Mouse (Mus musculus): Measurements from ENCODE around the gene Cnpy2. TPM values are rescaled to one million over a fixed set of nuclear protein-coding genes. Genes with fewer than 3 reads are reported as not detected.

Gene Cnpy2
- polyA plus RNA-seq, 1 experiment from 2014 or later, result 347 TPM

- Histone ChIP-seq H3K27ac (ENCODE audit: low read depth, low read length) (peak overlapping the region; percentile 90), H3K9ac (ENCODE audit: low read depth, low read length) (peak overlapping the region; percentile 73), H3K4me2 (replicated peaks; ENCODE audit: low read depth, low read length) (peak overlapping the region; percentile 86), H3K9me3 (ENCODE audit: control insufficient read depth, low read length) (no peaks in the 10 kb centered on the region), H3K36me3 (ENCODE audit: control insufficient read depth, insufficient read depth, low read length) (peaks cover 3% of the 10 kb centered on the region), H3K27me3 (ENCODE audit: control insufficient read depth, insufficient read depth, low read length) (no peaks in the 10 kb centered on the region), H3K4me3 (ENCODE audit: low read length) (peak overlapping the region; percentile 70), H3K4me1 (ENCODE audit: control insufficient read depth, insufficient read depth, low read length) (peaks cover 7% of the 10 kb centered on the region)
- 4% methylated on average over 9 of the region's 9 CpGs for WGBS
- ATAC-seq (ENCODE audit: low FRiP score, low TSS enrichment), result no peak
Measured at GRCm38 (mm10) chr10:128369218-128369543, 46.9 kb downstream of the Cnpy2 start.

GRCm38 (mm10) chr10:128369599-128369998, 47.3 kb downstream of the Cnpy2 start:
- H3K4me2 ChIP-seq (replicated peaks; ENCODE audit: low read depth, low read length), result peak overlapping the region; percentile 86
- no peaks in the 10 kb centered on the region for H3K27me3 ChIP-seq (ENCODE audit: control insufficient read depth, insufficient read depth, low read length)
- ATAC-seq (ENCODE audit: low FRiP score, low TSS enrichment), result no peak
- H3K4me3 ChIP-seq (ENCODE audit: low read length), result peak overlapping the region; percentile 70
- peak overlapping the region; percentile 90; the same call in 1 of the 2 replicates for H3K27ac ChIP-seq (ENCODE audit: low read depth, low read length)
- 82% methylated on average over 6 of the region's 6 CpGs for WGBS
- H3K4me1 ChIP-seq (ENCODE audit: control insufficient read depth, insufficient read depth, low read length), result peaks cover 7% of the 10 kb centered on the region
- H3K9me3 ChIP-seq (ENCODE audit: control insufficient read depth, low read length), result no peaks in the 10 kb centered on the region
- no peaks in the 10 kb centered on the region; the same call in 1 of the 2 replicates for H3K36me3 ChIP-seq (ENCODE audit: control insufficient read depth, insufficient read depth, low read length)
- H3K9ac ChIP-seq (ENCODE audit: low read depth, low read length), result peak overlapping the region; percentile 73; the same call in 1 of the 2 replicates

- Histone ChIP-seq H3K4me2 (replicated peaks; ENCODE audit: low read depth, low read length) (no peak overlapping the region), H3K27me3 (ENCODE audit: control insufficient read depth, insufficient read depth, low read length) (no peaks in the 10 kb centered on the region), H3K36me3 (ENCODE audit: control insufficient read depth, insufficient read depth, low read length) (no peaks in the 10 kb centered on the region; the same call in 1 of the 2 replicates), H3K9me3 (ENCODE audit: control insufficient read depth, low read length) (no peaks in the 10 kb centered on the region), H3K4me1 (ENCODE audit: control insufficient read depth, insufficient read depth, low read length) (peaks cover 7% of the 10 kb centered on the region), H3K4me3 (ENCODE audit: low read length) (no peak overlapping the region), H3K9ac (ENCODE audit: low read depth, low read length) (no peak overlapping the region), H3K27ac (ENCODE audit: low read depth, low read length) (no peak overlapping the region)
- 61% methylated on average over 5 of the region's 6 CpGs for WGBS
- no peak for ATAC-seq (ENCODE audit: low FRiP score, low TSS enrichment)
Measured at GRCm38 (mm10) chr10:128370021-128370420, 47.8 kb downstream of the Cnpy2 start.

DNA sequence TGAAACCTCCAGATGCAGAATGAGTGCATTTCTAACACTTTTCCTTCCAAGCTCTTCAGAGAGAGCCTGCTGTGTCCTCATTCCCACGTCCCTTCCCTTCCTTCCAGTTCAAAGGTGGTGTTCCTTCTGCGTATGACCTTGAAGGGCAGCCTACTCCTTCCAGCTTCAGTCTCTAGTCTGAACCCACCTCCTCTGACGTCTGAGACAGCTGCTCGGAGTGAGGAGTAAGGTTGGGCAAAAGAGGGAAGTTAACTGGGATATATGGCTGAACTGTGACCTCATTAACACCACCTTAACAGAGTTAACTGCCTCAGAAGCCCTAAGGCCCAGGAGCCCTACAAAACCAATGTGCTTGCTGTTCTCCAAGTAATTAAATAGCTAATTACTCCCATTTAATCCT, 48.3 kb downstream of the Cnpy2 start:
- Histone ChIP-seq H3K27me3 (ENCODE audit: control insufficient read depth, insufficient read depth, low read length) (no peaks in the 10 kb centered on the region), H3K4me3 (ENCODE audit: low read length) (no peak overlapping the region), H3K4me2 (replicated peaks; ENCODE audit: low read depth, low read length) (no peak overlapping the region), H3K9me3 (ENCODE audit: control insufficient read depth, low read length) (no peaks in the 10 kb centered on the region), H3K4me1 (ENCODE audit: control insufficient read depth, insufficient read depth, low read length) (peaks cover 7% of the 10 kb centered on the region), H3K9ac (ENCODE audit: low read depth, low read length) (no peak overlapping the region), H3K27ac (ENCODE audit: low read depth, low read length) (no peak overlapping the region), H3K36me3 (ENCODE audit: control insufficient read depth, insufficient read depth, low read length) (no peaks in the 10 kb centered on the region)
- ATAC-seq (ENCODE audit: low FRiP score, low TSS enrichment), result no peak
- WGBS, result 23% methylated on average over 4 of the region's 4 CpGs

- H3K4me1 ChIP-seq (ENCODE audit: control insufficient read depth, insufficient read depth, low read length), result peaks cover 7% of the 10 kb centered on the region
- no peak overlapping the region for H3K27ac ChIP-seq (ENCODE audit: low read depth, low read length)
- WGBS, result 82% methylated on average over 5 of the region's 5 CpGs
- H3K9me3 ChIP-seq (ENCODE audit: control insufficient read depth, low read length), result no peaks in the 10 kb centered on the region
- no peaks in the 10 kb centered on the region for H3K36me3 ChIP-seq (ENCODE audit: control insufficient read depth, insufficient read depth, low read length)
- H3K4me3 ChIP-seq (ENCODE audit: low read length), result no peak overlapping the region
- ATAC-seq (ENCODE audit: low FRiP score, low TSS enrichment), result no peak
- no peak overlapping the region for H3K9ac ChIP-seq (ENCODE audit: low read depth, low read length)
- H3K27me3 ChIP-seq (ENCODE audit: control insufficient read depth, insufficient read depth, low read length), result no peaks in the 10 kb centered on the region
- H3K4me2 ChIP-seq (replicated peaks; ENCODE audit: low read depth, low read length), result no peak overlapping the region
Measured at GRCm38 (mm10) chr10:128372142-128372541, 49.9 kb downstream of the Cnpy2 start.

DNA sequence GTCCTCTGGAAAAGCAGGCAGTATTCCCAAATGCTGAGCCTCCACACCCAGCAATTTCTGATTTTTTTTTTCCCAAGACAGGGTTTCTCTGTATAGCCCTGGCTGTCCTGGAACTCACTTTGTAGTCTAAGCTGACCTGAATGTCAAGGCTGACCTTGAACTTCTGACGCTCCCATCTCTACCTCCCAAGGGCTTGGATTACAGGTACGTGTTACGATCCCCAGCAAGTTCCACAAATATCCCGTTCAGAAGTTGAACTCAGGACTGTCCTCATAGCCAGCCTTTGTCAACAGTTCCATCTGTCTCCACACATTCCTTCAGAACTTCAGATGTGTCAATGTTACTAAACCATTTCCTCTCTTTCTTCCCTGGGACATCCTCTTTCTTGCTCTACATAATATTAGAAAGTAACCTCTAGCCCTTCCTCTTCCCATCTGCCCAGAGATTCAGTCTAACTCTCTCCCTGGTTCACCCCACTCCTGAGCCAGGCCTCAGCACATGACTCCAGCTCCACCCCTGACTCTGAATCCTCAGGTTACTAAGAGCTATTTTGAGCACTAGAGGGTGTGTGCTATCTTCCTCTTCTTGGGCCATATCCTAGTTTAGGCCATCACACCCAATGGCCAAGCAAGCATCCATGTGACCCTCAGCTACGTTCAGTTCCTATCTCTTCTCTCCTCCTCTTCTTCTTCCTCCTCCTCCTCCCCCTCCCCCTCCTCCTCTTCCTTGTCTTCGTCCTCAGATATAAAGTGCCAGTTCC, 50.9 kb downstream of the Cnpy2 start:
- peaks cover 2% of the 10 kb centered on the region; the same call in 1 of the 2 replicates for H3K36me3 ChIP-seq (ENCODE audit: control insufficient read depth, insufficient read depth, low read length)
- no peaks in the 10 kb centered on the region for H3K27me3 ChIP-seq (ENCODE audit: control insufficient read depth, insufficient read depth, low read length)
- peaks cover 5% of the 10 kb centered on the region for H3K4me1 ChIP-seq (ENCODE audit: control insufficient read depth, insufficient read depth, low read length)
- no peak for ATAC-seq (ENCODE audit: low FRiP score, low TSS enrichment)
- H3K4me3 ChIP-seq (ENCODE audit: low read length), result no peak overlapping the region
- no peak overlapping the region for H3K27ac ChIP-seq (ENCODE audit: low read depth, low read length)
- 76% methylated on average over 6 of the region's 6 CpGs for WGBS
- H3K9me3 ChIP-seq (ENCODE audit: control insufficient read depth, low read length), result no peaks in the 10 kb centered on the region
- H3K9ac ChIP-seq (ENCODE audit: low read depth, low read length), result no peak overlapping the region
- no peak overlapping the region for H3K4me2 ChIP-seq (replicated peaks; ENCODE audit: low read depth, low read length)

- WGBS, result 85% methylated on average over 6 of the region's 6 CpGs
- Histone ChIP-seq H3K9ac (ENCODE audit: low read depth, low read length) (no peak overlapping the region), H3K27ac (ENCODE audit: low read depth, low read length) (no peak overlapping the region), H3K36me3 (ENCODE audit: control insufficient read depth, insufficient read depth, low read length) (peaks cover 14% of the 10 kb centered on the region), H3K9me3 (ENCODE audit: control insufficient read depth, low read length) (no peaks in the 10 kb centered on the region), H3K27me3 (ENCODE audit: control insufficient read depth, insufficient read depth, low read length) (no peaks in the 10 kb centered on the region), H3K4me2 (replicated peaks; ENCODE audit: low read depth, low read length) (no peak overlapping the region), H3K4me3 (ENCODE audit: low read length) (no peak overlapping the region), H3K4me1 (ENCODE audit: control insufficient read depth, insufficient read depth, low read length) (peaks cover 9% of the 10 kb centered on the region)
- no peak for ATAC-seq (ENCODE audit: low FRiP score, low TSS enrichment)
Measured at GRCm38 (mm10) chr10:128374393-128374792, 52.1 kb downstream of the Cnpy2 start.

GRCm38 (mm10) chr10:128376099-128376454, 53.8 kb downstream of the Cnpy2 start:
- no peak for ATAC-seq (ENCODE audit: low FRiP score, low TSS enrichment)
- Histone ChIP-seq H3K4me2 (replicated peaks; ENCODE audit: low read depth, low read length) (peak overlapping the region; percentile 82), H3K27me3 (ENCODE audit: control insufficient read depth, insufficient read depth, low read length) (no peaks in the 10 kb centered on the region), H3K36me3 (ENCODE audit: control insufficient read depth, insufficient read depth, low read length) (peaks cover 30% of the 10 kb centered on the region), H3K9ac (ENCODE audit: low read depth, low read length) (peak overlapping the region; percentile 99), H3K27ac (ENCODE audit: low read depth, low read length) (peak overlapping the region; percentile 95), H3K9me3 (ENCODE audit: control insufficient read depth, low read length) (no peaks in the 10 kb centered on the region), H3K4me1 (ENCODE audit: control insufficient read depth, insufficient read depth, low read length) (peaks cover 9% of the 10 kb centered on the region), H3K4me3 (ENCODE audit: low read length) (peak overlapping the region; percentile 98)
- 50% methylated on average over 4 of the region's 4 CpGs for WGBS

DNA sequence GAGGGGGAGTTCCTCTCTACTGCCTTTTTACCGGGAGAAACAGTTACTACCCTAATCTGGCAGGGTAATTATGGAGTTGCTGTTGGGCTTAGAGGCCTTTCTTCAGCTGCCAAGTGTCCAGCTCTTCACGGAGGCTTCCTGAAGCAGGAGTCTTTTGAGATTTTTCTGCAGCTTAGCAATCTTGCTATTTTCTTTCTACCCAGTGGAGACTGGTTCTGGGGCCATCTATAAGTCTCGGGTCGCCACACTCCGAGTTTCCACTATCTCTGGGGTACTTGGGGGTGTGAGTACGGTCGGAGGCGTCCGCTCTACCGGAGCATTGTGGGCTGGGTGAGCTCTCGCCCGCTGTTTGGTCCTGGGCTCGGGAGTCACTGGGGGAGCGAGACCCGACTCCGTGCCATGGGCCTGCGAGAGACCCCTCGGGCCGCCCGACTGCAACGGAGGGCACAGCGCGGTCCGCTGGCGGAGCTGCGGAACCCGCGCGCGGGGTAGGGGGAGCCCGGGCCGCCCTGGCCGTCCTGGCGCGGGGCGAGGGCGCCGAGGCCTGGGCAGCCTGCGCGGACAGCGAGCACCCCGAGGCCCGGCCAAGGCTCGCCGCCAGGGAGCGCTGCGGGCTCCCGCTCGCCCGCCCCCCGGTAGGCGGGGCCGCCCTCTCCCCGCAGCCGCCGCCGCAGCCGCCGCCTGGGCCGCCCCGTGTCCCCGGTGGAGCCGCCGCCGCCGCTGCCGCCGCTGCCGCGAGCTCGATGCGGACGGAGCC, 54.4 kb downstream of the Cnpy2 start, which contains the start of gene Ankrd52:
Ankrd52 (plus strand) TSS at position 661 of the 757 bp plus-strand sequence.
- Histone ChIP-seq H3K27ac (ENCODE audit: low read depth, low read length) (peak within 1 kb of the TSS; percentile 95), H3K4me1 (ENCODE audit: control insufficient read depth, insufficient read depth, low read length) (peaks cover 9% of the 10 kb centered on the region), H3K9ac (ENCODE audit: low read depth, low read length) (peak within 1 kb of the TSS; percentile 99), H3K4me2 (replicated peaks; ENCODE audit: low read depth, low read length) (peak within 1 kb of the TSS; percentile 82), H3K27me3 (ENCODE audit: control insufficient read depth, insufficient read depth, low read length) (no peaks in the 10 kb centered on the region), H3K36me3 (ENCODE audit: control insufficient read depth, insufficient read depth, low read length) (peaks cover 34% of the 10 kb centered on the region), H3K4me3 (ENCODE audit: low read length) (peak within 1 kb of the TSS; percentile 98), H3K9me3 (ENCODE audit: control insufficient read depth, low read length) (no peaks in the 10 kb centered on the region)
- WGBS, result under 1% methylated on average over 50 of the region's 73 CpGs
- ATAC-seq (ENCODE audit: low FRiP score, low TSS enrichment), result peak; percentile 94
